Mouse (Mus musculus): ENCODE data around the gene Sirt5. TPM values are rescaled to one million over a fixed set of nuclear protein-coding genes. Genes with fewer than 3 reads are reported as not detected.

The Sirt5 gene
- polyA plus RNA-seq (2015; fragmentation: Nextera tagmentation; extraction: Ambion mirVana): 11.9 and 12.8 TPM in 2 replicates

GRCm38 (mm10) chr13:43364985-43365824 lies at the start of gene Sirt5:
Gene Sirt5, plus strand, starts transcription at chr13:43365496.

GRCm38 (mm10) chr13:43398297-43399080 lies 33.2 kb downstream of the Sirt5 start, which contains the start of gene Nol7:
Gene Nol7, plus strand, starts transcription at chr13:43398390.

Other genes starting within 250 kb of the Sirt5 start
- gene Tbc1d7, start 194.0 kb upstream of the Sirt5 start, polyA plus RNA-seq (2015; fragmentation: Nextera tagmentation; extraction: Ambion mirVana): 31.1 and 33.4 TPM in 2 replicates
- gene Gfod1, start 61.3 kb upstream of the Sirt5 start, polyA plus RNA-seq (2015; fragmentation: Nextera tagmentation; extraction: Ambion mirVana): 0.76 and 0.87 TPM in 2 replicates
- 113 and 135 TPM in 2 replicates for gene Nol7, start 32.9 kb downstream of the Sirt5 start, polyA plus RNA-seq (2015; fragmentation: Nextera tagmentation; extraction: Ambion mirVana)
- 4.9 and 6.4 TPM in 2 replicates for gene Ranbp9, start 115.8 kb downstream of the Sirt5 start, polyA plus RNA-seq (2015; fragmentation: Nextera tagmentation; extraction: Ambion mirVana)
- 7.2 and 7.5 TPM in 2 replicates for gene Mcur1, start 194.7 kb downstream of the Sirt5 start, polyA plus RNA-seq (2015; fragmentation: Nextera tagmentation; extraction: Ambion mirVana)